Mouse (Mus musculus) left cerebral cortex, postnatal 36 days (tissue): Measurements from ENCODE around the gene Dynlt1b. TPM values are rescaled to one million over a fixed set of nuclear protein-coding genes. Genes with fewer than 3 reads are reported as not detected.
"Not testable (repeated sequence)": the region's sequence is repeated elsewhere in the genome, so short reads cannot be mapped to it uniquely, and the experiment has no call there.

Experiments
- DNase-seq, 2 experiments: peaks; one replicate each; pipeline ENCODE4 v3.0.0; 2021 to 2022; ENCODE audit warnings: low spot score in 2 of 2, mixed read lengths in 1 of 2
- intact Hi-C: fragments of 180-260 bp; cut with DNase I; formaldehyde crosslinking; loops from one replicate; pipeline ENCODE4 v1.15.1; 2025
- total RNA-seq, 2 experiments: library from RNA; stranded (reverse); gene quantifications; 2 replicates each; pipeline ENCODE4 v1.2.3; 2021

Dynlt1b gene
- total RNA-seq, 2 experiments from 2014 or later: 45.8 to 49.4 TPM

DNA sequence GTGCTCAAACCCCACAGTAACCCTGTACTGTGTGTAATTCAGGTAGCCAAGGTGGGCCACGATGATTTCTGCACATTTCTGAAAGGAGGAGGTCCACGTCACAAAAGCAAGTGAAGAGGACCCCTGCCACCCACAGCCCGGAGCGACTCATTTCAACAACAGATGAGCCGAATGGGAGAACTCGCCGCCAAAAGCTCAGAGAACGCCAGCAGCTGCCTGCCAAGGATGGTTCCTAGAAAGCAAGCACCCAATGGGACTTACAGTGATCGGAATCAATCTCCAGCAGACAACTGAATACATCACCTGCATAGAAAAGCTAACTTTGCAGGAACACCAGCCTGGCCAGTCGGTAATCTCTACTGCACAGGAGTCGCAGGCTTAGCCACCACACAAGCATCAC is 22.8 kb downstream of the Dynlt1b start:
- DNase-seq: peak; percentile 78 to 81
- intact Hi-C loops: not testable (repeated sequence)

DNA sequence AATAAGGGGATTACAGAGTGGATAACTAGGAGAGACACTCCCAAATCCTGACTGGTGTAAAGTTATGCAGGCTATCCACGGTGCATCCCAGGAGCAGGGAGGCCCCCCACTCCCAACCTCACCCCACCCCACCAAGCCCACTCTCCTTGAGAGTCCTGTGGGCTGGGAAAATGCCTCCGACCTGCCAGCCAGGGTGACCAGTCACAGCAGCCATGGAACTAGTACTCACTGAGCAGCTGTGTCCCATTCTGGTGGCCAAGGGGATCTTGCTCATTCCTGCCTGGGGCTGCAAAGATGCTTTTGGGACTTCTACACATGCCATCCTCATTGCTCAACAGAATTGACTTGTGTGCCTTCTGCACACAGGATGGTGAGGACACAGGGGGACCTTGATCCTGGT is 24.8 kb downstream of the Dynlt1b start:
- intact Hi-C loops, DNase-seq: not testable (repeated sequence)

DNA sequence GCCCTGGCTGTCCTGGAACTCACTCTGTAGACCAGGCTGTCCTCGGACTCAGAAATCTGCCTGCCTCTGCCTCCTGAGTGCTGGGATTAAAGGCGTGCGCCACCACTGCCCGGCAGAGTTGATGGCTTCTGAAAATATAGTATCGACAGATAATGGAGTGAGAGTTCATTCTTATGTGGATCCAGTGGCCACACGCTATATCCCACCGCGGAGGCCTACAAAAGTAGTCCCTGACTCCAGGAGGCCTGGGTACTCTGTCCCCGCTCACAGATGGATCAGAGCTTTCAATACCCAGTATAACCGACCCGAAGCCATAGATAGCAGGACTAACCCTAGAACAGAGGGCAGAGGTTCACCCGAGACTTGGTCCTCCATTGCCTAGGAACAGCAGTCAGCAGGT is 26.0 kb downstream of the Dynlt1b start:
- DNase-seq, intact Hi-C loops: not testable (repeated sequence)

DNA sequence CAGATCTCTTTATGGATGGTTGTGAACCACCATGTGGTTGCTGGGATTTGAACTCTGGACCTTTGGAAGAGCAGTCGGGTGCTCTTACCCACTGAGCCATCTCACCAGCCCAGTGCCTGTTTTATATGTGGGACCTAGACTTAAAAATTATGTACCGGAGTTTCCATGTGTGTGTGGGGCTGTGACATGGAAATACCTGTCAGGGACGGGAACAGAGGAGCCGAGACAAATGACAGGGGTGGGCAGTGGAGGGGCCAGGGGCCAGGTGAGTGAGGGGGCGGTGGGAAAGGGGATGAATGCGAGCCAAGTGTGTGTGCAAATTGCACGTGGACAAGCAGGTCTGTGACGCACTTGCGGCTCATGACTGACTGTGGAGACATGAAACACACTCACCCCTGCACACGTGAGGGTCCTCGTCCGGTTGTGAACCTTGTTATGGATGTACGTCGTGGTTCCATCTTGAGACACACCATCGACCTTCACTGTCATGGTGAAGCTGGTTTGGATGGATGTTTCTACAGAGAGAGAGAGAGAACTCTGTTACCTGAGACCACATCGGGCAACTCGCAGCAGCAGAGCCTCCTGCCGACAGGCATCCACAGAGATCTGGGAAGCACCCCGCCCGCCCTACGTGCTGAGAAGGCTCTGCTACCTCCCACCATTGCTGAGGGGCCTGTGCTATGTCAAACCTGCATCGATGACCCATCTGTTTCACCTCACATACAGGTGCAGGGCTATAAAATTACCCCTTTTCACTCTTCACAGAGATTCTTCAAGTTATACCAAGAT is 26.9 kb downstream of the Dynlt1b start:
- intact Hi-C loops, DNase-seq: not testable (repeated sequence)

DNA sequence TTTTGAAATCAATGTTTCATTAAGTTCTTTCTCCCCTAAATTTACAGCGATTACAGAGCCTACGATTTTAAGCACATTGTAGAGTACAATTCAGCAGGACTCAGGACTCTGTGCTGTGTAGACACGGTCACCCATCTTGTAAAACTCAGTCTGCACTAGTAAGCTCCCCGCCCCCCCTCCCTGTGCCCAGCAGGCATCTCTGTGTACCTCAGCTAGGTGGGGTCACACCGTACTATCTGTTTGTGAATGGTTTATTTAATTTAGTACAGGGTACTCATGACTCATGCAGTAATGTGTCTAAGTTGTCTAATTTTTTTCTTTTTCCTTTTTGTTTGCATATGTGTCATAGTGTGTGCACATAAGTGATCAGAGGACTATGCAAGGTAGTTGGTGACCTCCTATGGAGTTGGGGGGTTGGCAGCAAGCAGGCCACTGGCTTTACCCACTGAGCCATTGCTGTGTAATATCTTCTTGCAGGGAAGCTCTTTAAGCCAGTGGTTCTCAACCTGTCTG is 31.2 kb downstream of the Dynlt1b start:
- intact Hi-C loops, DNase-seq: not testable (repeated sequence)

DNA sequence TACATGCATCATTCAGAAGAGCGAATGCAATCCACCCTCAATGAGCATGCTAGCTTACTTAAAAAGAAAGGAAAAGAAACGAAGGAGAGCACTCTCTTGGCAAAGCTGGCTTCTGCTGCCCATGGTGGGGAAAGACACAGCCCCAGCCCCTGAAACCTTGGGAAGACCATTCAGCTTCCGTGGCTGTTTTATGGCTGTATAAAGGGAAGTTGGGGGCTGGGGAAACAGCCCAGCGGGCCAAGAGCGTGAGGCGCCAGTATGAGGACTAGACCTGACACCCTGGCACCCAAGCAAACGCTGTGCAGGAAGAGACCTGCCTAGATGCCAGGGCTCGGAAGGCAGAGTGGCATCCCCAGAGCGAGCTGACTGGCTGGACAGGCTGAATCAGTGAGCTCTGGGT is 35.8 kb downstream of the Dynlt1b start:
- DNase-seq, intact Hi-C loops: not testable (repeated sequence)

DNA sequence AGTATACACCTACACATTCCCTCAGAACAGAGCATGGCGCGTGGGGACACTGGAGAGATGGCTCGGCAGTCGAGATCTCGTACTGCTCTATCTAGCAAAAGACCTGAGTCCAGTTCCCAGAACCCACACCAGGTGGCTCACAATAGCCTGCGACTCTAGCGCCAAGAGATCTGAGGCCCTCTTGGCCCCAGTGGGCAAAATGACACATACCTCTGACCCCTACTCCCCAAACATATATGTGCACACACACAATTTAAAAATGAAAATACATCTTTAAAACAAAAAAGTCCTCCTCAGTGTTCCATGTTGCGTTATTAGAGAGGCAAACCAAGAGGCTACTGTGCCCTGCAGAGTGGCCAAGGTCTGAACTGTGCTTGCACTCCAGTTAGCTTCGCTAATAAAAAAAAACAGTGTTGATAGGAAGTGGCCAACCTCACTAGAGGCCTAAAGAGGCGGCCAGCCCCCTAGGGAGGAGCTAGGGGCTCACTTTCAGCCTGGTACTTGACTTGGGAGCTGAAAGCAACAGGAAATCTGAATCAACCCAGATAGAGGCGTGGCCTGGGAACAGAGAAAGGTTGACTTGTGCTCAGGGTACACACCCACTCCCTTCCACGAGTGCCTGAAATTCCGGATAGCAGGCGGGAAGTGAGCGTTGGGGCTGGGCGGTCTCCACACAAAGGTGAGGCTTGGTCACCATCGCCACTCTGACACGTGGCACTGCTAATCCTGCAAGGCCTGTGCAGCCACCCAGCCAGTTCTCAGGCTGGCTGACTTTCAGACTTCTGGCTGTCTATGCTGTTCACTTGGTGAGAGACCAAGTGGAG is 37.9 kb downstream of the Dynlt1b start:
- intact Hi-C loops, DNase-seq: not testable (repeated sequence)

DNA sequence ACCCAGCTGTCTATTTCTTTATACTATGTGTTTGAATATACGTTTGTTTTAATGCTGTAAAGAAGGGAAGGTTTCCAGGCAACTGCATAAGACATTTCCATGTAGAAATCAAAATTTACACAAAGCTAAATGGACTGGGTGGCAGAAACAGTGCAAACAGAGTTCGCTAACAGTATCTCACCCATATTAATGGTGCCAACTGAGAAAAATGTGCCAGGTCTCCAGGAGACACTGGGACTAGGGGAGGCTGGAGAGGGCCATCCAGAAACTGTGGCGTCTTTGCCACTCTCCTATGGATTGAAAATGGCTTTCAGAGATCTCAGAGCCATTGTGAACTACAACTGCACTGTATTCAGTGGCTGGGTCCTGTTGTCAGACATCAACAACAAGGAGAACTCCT is 40.1 kb downstream of the Dynlt1b start:
- DNase-seq, intact Hi-C loops: not testable (repeated sequence)

DNA sequence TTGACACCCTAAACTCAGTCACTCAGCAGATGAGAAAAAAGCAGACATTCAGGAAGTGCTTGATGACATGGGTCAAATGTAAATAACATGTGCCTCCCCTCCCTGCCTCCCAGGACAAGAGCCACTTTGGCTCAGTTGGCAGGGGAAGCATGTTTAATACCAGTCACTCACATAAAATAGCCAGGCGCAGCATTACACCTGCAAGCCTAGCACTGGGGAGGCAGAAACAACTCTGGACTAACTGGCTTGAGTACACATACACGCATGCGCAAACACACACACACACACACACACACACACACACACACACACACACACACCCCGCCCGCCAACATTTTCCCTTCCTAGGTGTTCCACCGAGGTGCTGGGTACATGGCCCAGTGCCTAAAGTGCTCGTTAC is 40.8 kb downstream of the Dynlt1b start:
- intact Hi-C loops, DNase-seq: not testable (repeated sequence)

DNA sequence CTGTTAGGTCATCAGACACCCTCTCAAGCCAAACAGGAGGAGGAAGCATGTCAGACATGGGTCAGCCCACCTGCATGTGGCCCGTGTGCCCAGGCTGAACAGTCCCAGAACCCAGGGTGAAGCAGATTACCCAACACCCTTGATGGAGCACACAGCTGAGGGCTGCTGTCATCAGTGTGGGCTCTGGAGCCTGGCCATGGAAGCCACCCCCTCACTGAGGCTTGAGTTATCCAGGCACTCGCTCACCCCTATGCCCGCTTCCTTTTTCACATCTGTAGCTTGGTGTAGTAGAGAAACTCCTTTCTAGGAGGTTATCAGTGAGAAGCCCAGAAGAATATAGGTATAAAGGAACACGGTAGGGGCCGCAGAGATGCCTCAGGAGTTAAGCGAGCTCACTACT is 45.4 kb downstream of the Dynlt1b start:
- DNase-seq, intact Hi-C loops: not testable (repeated sequence)

DNA sequence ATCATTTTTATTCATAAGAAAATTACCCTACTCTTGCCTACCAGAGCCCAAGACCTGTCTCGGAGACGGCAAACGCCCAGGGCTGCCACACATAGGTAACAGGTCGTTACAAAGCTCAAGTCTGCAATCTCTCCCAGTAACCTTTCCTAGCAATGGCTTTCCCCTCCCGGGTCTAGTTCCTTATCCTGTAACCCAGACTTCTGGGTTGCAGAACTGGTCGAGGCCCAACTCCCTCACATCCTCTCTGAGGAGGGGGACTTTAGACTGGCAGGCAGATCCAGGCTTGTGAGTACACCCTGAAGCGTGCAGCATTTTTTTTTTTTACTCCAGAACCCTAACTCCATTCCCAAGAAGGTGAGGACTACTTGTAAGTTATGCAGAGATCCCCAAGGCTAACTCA is 46.0 kb downstream of the Dynlt1b start:
- DNase-seq, intact Hi-C loops: not testable (repeated sequence)

DNA sequence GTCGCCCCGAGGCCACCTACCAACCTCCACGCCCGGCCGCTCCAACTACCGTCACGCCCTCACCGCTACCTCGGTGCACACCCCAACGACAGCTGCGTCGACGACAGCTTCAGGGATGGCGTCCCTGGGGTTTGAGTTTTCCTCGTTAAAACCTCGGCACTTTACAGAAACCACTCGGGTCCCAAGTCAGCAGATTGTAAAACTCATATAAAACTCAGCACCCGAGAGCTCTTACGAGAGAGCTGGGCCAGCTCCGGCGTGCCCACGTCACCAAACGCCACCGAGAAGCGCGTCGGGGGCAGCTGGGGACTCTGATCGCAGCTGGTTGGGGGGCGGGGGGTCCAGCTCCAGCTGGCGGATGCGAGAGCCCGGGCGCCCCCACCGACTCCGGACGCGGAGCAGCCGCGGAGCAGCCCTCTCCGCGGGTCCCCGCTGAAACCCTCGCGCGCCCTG is 46.6 kb downstream of the Dynlt1b start:
- intact Hi-C loops, DNase-seq: not testable (repeated sequence)

DNA sequence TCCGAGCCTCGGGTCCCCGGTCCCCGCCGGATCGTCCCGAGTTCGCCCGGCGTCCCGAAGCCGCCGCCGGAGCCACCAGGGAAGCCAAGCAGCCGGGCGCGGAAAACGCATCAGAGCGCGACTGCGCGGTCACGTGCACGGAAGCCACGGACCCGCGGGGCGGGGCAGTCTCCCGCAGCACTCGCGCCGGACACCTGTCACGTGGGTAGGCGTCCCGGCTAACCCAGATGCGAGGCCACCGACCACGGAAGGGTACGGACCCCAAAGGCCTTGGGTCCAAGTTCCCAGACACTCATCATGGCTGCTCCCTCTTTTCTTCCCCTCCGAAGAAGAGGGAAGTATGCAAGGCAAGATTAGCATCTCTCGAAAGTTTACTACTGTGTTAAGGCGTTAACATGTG is 47.1 kb downstream of the Dynlt1b start:
- intact Hi-C loops, DNase-seq: not testable (repeated sequence)

DNA sequence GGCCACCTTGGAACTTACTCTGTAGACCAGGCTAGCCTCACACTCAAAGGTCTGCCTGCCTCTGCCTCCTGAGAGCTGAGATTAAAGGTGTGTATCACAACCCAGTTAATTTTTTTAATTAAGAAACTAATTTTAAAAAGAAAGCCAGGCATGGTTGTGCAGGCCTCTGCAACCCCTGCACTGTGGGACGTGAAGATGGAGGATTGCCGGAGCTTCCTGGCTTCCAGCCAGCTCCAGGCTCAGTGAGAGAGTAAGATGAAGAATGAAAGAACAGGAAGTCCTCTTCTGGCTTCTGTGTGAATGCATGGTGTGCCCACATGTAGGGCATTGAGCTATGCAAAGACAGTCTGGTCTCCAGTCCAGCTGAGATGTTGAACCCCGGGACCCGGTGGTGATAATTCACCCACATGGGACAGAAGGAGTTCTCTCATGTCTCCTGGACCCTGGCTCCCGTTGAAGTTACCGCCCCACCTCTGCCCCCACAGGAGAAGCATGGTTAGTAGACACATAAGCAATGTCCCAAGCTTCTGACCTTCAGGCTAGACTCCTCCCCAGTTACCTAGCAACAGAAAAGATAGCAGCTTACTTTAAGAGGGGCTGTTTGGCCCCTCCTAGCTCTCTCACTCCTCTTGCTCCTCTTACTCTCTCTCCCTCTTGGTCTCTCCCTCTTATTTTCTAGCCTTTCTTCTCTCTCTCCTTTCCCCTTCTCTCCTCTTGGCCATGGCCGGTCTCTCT is 51.1 kb downstream of the Dynlt1b start:
- intact Hi-C loops, DNase-seq: not testable (repeated sequence)

DNA sequence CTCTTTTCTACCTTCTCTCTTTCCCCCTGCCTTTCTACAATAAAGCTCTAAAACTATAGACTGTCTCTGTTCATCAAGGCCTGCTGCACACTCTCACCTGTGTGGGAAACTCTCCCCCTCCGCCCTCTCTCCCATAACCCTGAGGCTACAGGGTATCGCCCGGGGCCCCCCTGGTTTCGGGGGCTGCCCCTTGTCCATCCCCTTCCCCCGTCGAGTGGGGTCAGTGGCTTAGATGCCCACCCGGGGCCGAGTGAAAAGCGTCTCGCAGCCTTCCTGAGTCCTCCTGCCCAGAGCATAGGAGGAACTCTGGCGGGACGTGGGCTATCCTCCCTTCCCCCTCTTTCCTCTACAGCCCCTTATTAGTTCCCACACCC is 51.7 kb downstream of the Dynlt1b start:
- intact Hi-C loops, DNase-seq: not testable (repeated sequence)

DNA sequence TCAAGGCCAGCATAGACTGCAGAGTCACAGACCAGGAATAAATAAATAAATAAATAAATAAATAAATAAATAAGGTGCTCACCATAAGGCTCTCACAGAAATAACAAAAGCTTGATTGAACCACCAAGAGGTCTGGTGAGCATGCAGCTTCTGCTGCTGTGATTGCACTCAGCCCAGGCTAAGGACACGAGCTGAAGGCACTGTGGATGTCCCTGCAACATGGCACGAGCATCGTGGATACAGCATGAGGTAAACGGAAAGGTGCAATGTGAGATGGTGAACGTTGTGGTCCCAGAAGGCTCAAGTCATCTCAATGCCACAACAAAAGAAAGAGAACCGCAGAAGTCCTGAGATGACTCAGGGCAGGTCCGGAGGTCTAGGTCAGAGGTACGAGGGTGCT is 52.3 kb downstream of the Dynlt1b start:
- intact Hi-C loops, DNase-seq: not testable (repeated sequence)
